Mouse (Mus musculus) midbrain, embryonic 11.5 days (tissue): Measurements from ENCODE around the gene Agpat2. TPM values are rescaled to one million over a fixed set of nuclear protein-coding genes. Genes with fewer than 3 reads are reported as not detected.

Experiments
- ATAC-seq: fragments of 200-750 bp; cut with Nextera tagmentation; 2 replicates; pipeline ENCODE4 v1.8.0; 2017; ENCODE audit warnings: moderate TSS enrichment, moderate library complexity; ENCODE audit not compliant: low FRiP score
- DNase-seq: peaks from one replicate; pipeline ENCODE4 v3.0.0; 2015; ENCODE audit warnings: low spot score; ENCODE audit errors: missing footprints
- H3K27ac ChIP-seq: fragments of 300-500 bp; sonication (generic); 2 replicates; pipeline ENCODE4 v1.5.1; 2014; ENCODE audit warnings: low read depth, low read length
- H3K27me3 ChIP-seq: fragments of 300-500 bp; sonication (generic); 2 replicates; pipeline ENCODE4 v1.6.1; 2014; ENCODE audit warnings: mild to moderate bottlenecking, low read length, moderate library complexity, mixed read lengths; ENCODE audit not compliant: control insufficient read depth, insufficient read depth
- H3K36me3 ChIP-seq: fragments of 300-500 bp; sonication (generic); 2 replicates; pipeline ENCODE4 v1.6.1; 2014; ENCODE audit warnings: mild to moderate bottlenecking, low read length, moderate library complexity, mixed read lengths; ENCODE audit not compliant: control insufficient read depth, insufficient read depth
- H3K4me1 ChIP-seq: fragments of 300-500 bp; sonication (generic); 2 replicates; pipeline ENCODE4 v1.6.1; 2014; ENCODE audit warnings: low read length; ENCODE audit not compliant: control insufficient read depth, insufficient read depth
- H3K4me2 ChIP-seq: fragments of 300-500 bp; sonication (generic); 2 replicates; pipeline ENCODE4 v1.6.1; 2014; ENCODE audit warnings: mild to moderate bottlenecking, moderate library complexity
- H3K4me3 ChIP-seq: fragments of 300-500 bp; sonication (generic); 2 replicates; pipeline ENCODE4 v1.5.1; 2014; ENCODE audit warnings: low read depth, low read length
- H3K9ac ChIP-seq: fragments of 300-500 bp; sonication (generic); 2 replicates; pipeline ENCODE4 v1.6.1; 2014; ENCODE audit warnings: low read length
- H3K9me3 ChIP-seq: fragments of 300-500 bp; sonication (generic); 2 replicates; pipeline ENCODE4 v1.6.1; 2016; ENCODE audit warnings: low read length; ENCODE audit not compliant: control insufficient read depth
- whole genome bisulfite sequencing: fragments of 180-500 bp; shearing (Covaris S2); extraction: QIAGEN DNeasy Blood & Tissue Kit; methylation state at CpG from one replicate; pipeline ENCODE4 v1.1.7; 2014; 5-methylcytosine and 5-hydroxymethylcytosine counted together
- polyA plus RNA-seq: library from polyadenylated mRNA; unstranded; fragments of >200 nt; fragmentation: Nextera tagmentation; extraction: Ambion mirVana; gene quantifications from 2 replicates; pipeline ENCODE4 v1.2.1, GENCODE M21; 2014

Agpat2 gene
- polyA plus RNA-seq, 1 experiment from 2014 or later = 8.2 TPM

- WGBS = 67% methylated on average over 4 of the region's 4 CpGs
- no peaks in the 10 kb centered on the region for H3K9me3 ChIP-seq
- DNase-seq (no peak), ATAC-seq (no peak)
- no peak overlapping the region for H3K4me2 ChIP-seq
- no peaks in the 10 kb centered on the region for H3K36me3 ChIP-seq
- 0 out of 2 replicates have a peak, but pooled peaks cover 6% of the 10 kb centered on the region for H3K4me1 ChIP-seq
- H3K27me3 ChIP-seq = no peaks in the 10 kb centered on the region; the same call in 1 of the 2 replicates
- no peak overlapping the region for H3K9ac ChIP-seq
- H3K27ac ChIP-seq = no peak overlapping the region
- H3K4me3 ChIP-seq = no peak overlapping the region
Observed at GRCm38 (mm10) chr2:26575865-26576264, 28.4 kb downstream of the Agpat2 start.

- Histone ChIP-seq H3K27ac (no peak overlapping the region), H3K9me3 (no peaks in the 10 kb centered on the region), H3K4me3 (no peak overlapping the region), H3K4me1 (0 out of 2 replicates have a peak, but pooled peaks cover 6% of the 10 kb centered on the region), H3K36me3 (no peaks in the 10 kb centered on the region), H3K4me2 (no peak overlapping the region), H3K27me3 (no peaks in the 10 kb centered on the region; the same call in 1 of the 2 replicates), H3K9ac (0 out of 2 replicates have a peak overlapping the region, but pooled peaks have one; percentile 9)
- DNase-seq (no peak), ATAC-seq (no peak)
- WGBS = 83% methylated on average over 1 of the region's 1 CpGs
Observed at GRCm38 (mm10) chr2:26575378-26575777, 28.8 kb downstream of the Agpat2 start.

- H3K27me3 ChIP-seq = no peaks in the 10 kb centered on the region; the same call in 1 of the 2 replicates
- H3K36me3 ChIP-seq = no peaks in the 10 kb centered on the region
- H3K27ac ChIP-seq = no peak overlapping the region
- no peaks in the 10 kb centered on the region for H3K9me3 ChIP-seq
- 20% methylated on average over 5 of the region's 5 CpGs for WGBS
- DNase-seq (no peak), ATAC-seq (no peak)
- H3K4me2 ChIP-seq = no peak overlapping the region
- 0 out of 2 replicates have a peak, but pooled peaks cover 6% of the 10 kb centered on the region for H3K4me1 ChIP-seq
- H3K9ac ChIP-seq = no peak overlapping the region
- H3K4me3 ChIP-seq = no peak overlapping the region
Observed at GRCm38 (mm10) chr2:26574862-26575261, 29.4 kb downstream of the Agpat2 start.

GRCm38 (mm10) chr2:26573807-26574206 is 30.4 kb downstream of the Agpat2 start:
- no peak overlapping the region for H3K4me2 ChIP-seq
- no peak overlapping the region for H3K9ac ChIP-seq
- no peak for DNase-seq
- no peaks in the 10 kb centered on the region for H3K9me3 ChIP-seq
- no peaks in the 10 kb centered on the region for H3K27me3 ChIP-seq
- H3K4me3 ChIP-seq = no peak overlapping the region
- 49% methylated on average over 5 of the region's 5 CpGs for WGBS
- H3K36me3 ChIP-seq = no peaks in the 10 kb centered on the region
- 0 out of 2 replicates have a peak, but pooled peaks cover 6% of the 10 kb centered on the region for H3K4me1 ChIP-seq
- no peak overlapping the region for H3K27ac ChIP-seq
- ATAC-seq = no peak

- H3K36me3 ChIP-seq = no peaks in the 10 kb centered on the region
- no peaks in the 10 kb centered on the region for H3K9me3 ChIP-seq
- no peaks in the 10 kb centered on the region for H3K27me3 ChIP-seq
- H3K4me1 ChIP-seq = 0 out of 2 replicates have a peak, but pooled peaks cover 6% of the 10 kb centered on the region
- no peak for ATAC-seq
- 80% methylated on average over 12 of the region's 12 CpGs for WGBS
- no peak for DNase-seq
- H3K27ac ChIP-seq = no peak overlapping the region
- H3K4me3 ChIP-seq = no peak overlapping the region
- no peak overlapping the region for H3K9ac ChIP-seq
- H3K4me2 ChIP-seq = no peak overlapping the region
Observed at GRCm38 (mm10) chr2:26573396-26573795, 30.8 kb downstream of the Agpat2 start.

- Histone ChIP-seq H3K4me1 (0 out of 2 replicates have a peak, but pooled peaks cover 6% of the 10 kb centered on the region), H3K9me3 (no peaks in the 10 kb centered on the region), H3K9ac (no peak overlapping the region), H3K36me3 (no peaks in the 10 kb centered on the region), H3K27me3 (no peaks in the 10 kb centered on the region), H3K27ac (no peak overlapping the region), H3K4me2 (no peak overlapping the region), H3K4me3 (no peak overlapping the region)
- DNase-seq (no peak), ATAC-seq (no peak)
- WGBS = 63% methylated on average over 5 of the region's 5 CpGs
Observed at GRCm38 (mm10) chr2:26571826-26572225, 32.4 kb downstream of the Agpat2 start.

- H3K36me3 ChIP-seq = no peaks in the 10 kb centered on the region
- H3K9ac ChIP-seq = no peak overlapping the region
- no peak overlapping the region for H3K27ac ChIP-seq
- DNase-seq = no peak
- 82% methylated on average over 9 of the region's 9 CpGs for WGBS
- H3K9me3 ChIP-seq = no peaks in the 10 kb centered on the region
- no peaks in the 10 kb centered on the region for H3K27me3 ChIP-seq
- H3K4me1 ChIP-seq = 0 out of 2 replicates have a peak, but pooled peaks cover 6% of the 10 kb centered on the region
- no peak overlapping the region for H3K4me3 ChIP-seq
- H3K4me2 ChIP-seq = no peak overlapping the region
- ATAC-seq = no peak
Observed at GRCm38 (mm10) chr2:26571400-26571799, 32.8 kb downstream of the Agpat2 start.

GRCm38 (mm10) chr2:26570034-26570433 is 34.2 kb downstream of the Agpat2 start:
- no peaks in the 10 kb centered on the region for H3K9me3 ChIP-seq
- ATAC-seq (0 out of 2 replicates have a peak, but pooled peaks have one; percentile 19), DNase-seq (peak; percentile 97)
- no peaks in the 10 kb centered on the region for H3K36me3 ChIP-seq
- H3K4me2 ChIP-seq = no peak overlapping the region
- no peak overlapping the region for H3K4me3 ChIP-seq
- H3K9ac ChIP-seq = no peak overlapping the region
- 2% methylated on average over 3 of the region's 3 CpGs for WGBS
- H3K27ac ChIP-seq = no peak overlapping the region
- H3K4me1 ChIP-seq = 0 out of 2 replicates have a peak, but pooled peaks cover 4% of the 10 kb centered on the region
- no peaks in the 10 kb centered on the region for H3K27me3 ChIP-seq

GRCm38 (mm10) chr2:26566221-26566620 is 38.0 kb downstream of the Agpat2 start:
- DNase-seq = peak; percentile 89
- Histone ChIP-seq H3K36me3 (no peaks in the 10 kb centered on the region), H3K9ac (no peak overlapping the region), H3K4me3 (no peak overlapping the region), H3K4me1 (peaks cover 3% of the 10 kb centered on the region), H3K27me3 (no peaks in the 10 kb centered on the region), H3K27ac (no peak overlapping the region), H3K4me2 (no peak overlapping the region), H3K9me3 (no peaks in the 10 kb centered on the region)
- WGBS = 18% methylated on average over 4 of the region's 4 CpGs
- peak; percentile 62 for ATAC-seq
